Mouse (Mus musculus): ENCODE data around the gene Trim65.

The Trim65 gene

GRCm38 (mm10) chr11:116130488-116131205 lies at the start of gene Trim65:
TSS of gene Trim65 (minus strand) at chr11:116131128.
- DNase-seq (ENCODE audit: low spot score in 2 of 2): peak; percentile 84 to 93

GRCm38 (mm10) chr11:116178411-116179121 lies 47.6 kb upstream of the Trim65 start:
- no peak for DNase-seq (ENCODE audit: low spot score in 2 of 2)

- no peak for DNase-seq (ENCODE audit: low spot score in 2 of 2)
Observed at GRCm38 (mm10) chr11:116176010-116176409, 45.1 kb upstream of the Trim65 start.

GRCm38 (mm10) chr11:116174775-116175448 lies 44.0 kb upstream of the Trim65 start:
- no peak for DNase-seq (ENCODE audit: low spot score in 2 of 2)

- no peak for DNase-seq (ENCODE audit: low spot score in 2 of 2)
Observed at GRCm38 (mm10) chr11:116171959-116172358, 41.0 kb upstream of the Trim65 start.

- DNase-seq (ENCODE audit: low spot score in 2 of 2): no peak
Observed at GRCm38 (mm10) chr11:116170003-116170800, 39.3 kb upstream of the Trim65 start.

GRCm38 (mm10) chr11:116169214-116169613 lies 38.3 kb upstream of the Trim65 start:
- DNase-seq (ENCODE audit: low spot score in 2 of 2): no peak

- DNase-seq (ENCODE audit: low spot score in 2 of 2): peak; percentile 90 to 94
Observed at GRCm38 (mm10) chr11:116167884-116168439, 37.0 kb upstream of the Trim65 start, which contains the start of gene Fbf1. TSS of gene Fbf1 (minus strand) at chr11:116168166.

GRCm38 (mm10) chr11:116167232-116167631 lies 36.3 kb upstream of the Trim65 start:
- DNase-seq (ENCODE audit: low spot score in 2 of 2): no peak

- no peak for DNase-seq (ENCODE audit: low spot score in 2 of 2)
Observed at GRCm38 (mm10) chr11:116163002-116163401, 32.1 kb upstream of the Trim65 start.

GRCm38 (mm10) chr11:116162146-116162545 lies 31.2 kb upstream of the Trim65 start:
- DNase-seq (ENCODE audit: low spot score in 2 of 2): no peak

GRCm38 (mm10) chr11:116161312-116161711 lies 30.4 kb upstream of the Trim65 start:
- DNase-seq (ENCODE audit: low spot score in 2 of 2): no peak

GRCm38 (mm10) chr11:116150960-116151359 lies 20.0 kb upstream of the Trim65 start:
- peak; percentile 60 to 70 for DNase-seq (ENCODE audit: low spot score in 2 of 2)

- DNase-seq (ENCODE audit: low spot score in 2 of 2): no peak
Observed at GRCm38 (mm10) chr11:116149341-116149740, 18.4 kb upstream of the Trim65 start.

GRCm38 (mm10) chr11:116148761-116149221 lies 17.9 kb upstream of the Trim65 start:
- no peak for DNase-seq (ENCODE audit: low spot score in 2 of 2)

- DNase-seq (ENCODE audit: low spot score in 2 of 2): no peak
Observed at GRCm38 (mm10) chr11:116146294-116146985, 15.5 kb upstream of the Trim65 start.

GRCm38 (mm10) chr11:116145481-116146293 lies 14.8 kb upstream of the Trim65 start:
- DNase-seq (ENCODE audit: low spot score in 2 of 2): no peak

- no peak for DNase-seq (ENCODE audit: low spot score in 2 of 2)
Observed at GRCm38 (mm10) chr11:116143468-116143867, 12.5 kb upstream of the Trim65 start.

GRCm38 (mm10) chr11:116142211-116142991 lies 11.5 kb upstream of the Trim65 start:
- DNase-seq (ENCODE audit: low spot score in 2 of 2): peak; percentile 78 to 81
